Mouse (Mus musculus): ENCODE data around the gene Prrt2.
A peak's percentile ranks its signal among the peaks of the same experiment; 100 is the strongest.

The Prrt2 gene

DNA sequence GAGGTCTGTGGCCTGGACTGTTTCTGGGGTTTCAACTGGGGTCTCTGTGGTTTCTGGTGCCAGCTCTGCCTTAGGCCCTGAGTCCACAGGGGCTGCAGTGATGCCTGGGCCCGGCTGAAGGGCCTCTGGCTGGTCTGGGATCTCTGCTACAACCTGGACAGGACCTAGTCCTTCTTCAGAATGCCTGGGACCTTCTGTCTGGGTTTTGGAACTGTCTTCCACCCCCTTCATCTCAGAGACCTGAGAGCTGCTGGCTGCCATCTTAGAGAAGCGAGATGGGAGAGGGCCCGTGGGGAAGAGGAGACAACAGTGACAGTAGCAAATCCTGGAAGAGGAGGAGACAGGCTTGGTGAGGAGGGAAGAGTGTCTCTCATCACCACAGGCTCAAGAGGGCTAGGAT, 980 bp downstream of the Prrt2 start:
- DNase-seq (ENCODE audit: low read depth, low spot score) = no peak

DNA sequence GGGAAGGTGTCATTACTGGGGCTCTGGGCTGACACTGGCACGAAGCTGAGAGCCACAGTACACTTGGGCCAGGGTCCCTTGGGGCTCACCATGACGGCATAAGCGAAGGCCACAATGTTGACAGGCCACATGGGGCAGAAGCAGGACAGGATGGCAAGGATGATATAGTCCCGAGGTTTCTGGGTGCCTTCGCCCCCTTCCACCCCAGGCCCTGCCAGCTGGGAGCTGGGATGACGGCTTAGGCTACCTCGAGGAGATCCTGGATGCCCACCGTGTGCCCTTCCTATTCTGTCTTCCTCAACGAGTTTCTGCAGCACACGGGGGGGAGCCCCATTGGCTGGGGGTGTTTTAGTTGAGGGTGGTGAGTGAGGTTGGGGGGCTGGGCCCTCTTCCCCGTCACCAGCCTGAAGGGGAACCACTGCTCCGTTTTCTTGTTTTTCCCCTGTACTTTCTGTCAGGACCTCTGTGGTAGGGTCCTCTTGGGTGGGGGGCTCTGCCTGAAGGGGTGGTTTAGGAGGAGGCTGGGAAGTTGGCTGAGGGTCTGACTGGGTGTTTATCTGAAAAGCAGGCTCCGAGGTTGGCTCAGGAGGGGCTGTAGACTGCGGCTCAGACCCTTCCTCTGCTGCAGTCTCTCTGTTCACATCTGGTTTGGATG, 1.6 kb downstream of the Prrt2 start:
- no peak for DNase-seq (ENCODE audit: low read depth, low spot score)

GRCm38 (mm10) chr7:127018416-127019305, 2.4 kb downstream of the Prrt2 start:
- no peak for DNase-seq (ENCODE audit: low read depth, low spot score)

GRCm38 (mm10) chr7:127017950-127018345, 3.1 kb downstream of the Prrt2 start:
- no peak for DNase-seq (ENCODE audit: low read depth, low spot score)

- DNase-seq (ENCODE audit: low read depth, low spot score) = peak; percentile 100
These were observed 3.8 kb downstream of the Prrt2 start, which contains the start of gene Pagr1a for GRCm38 (mm10) chr7:127016971-127017949. TSS of gene Pagr1a (minus strand) at chr7:127017352.

DNA sequence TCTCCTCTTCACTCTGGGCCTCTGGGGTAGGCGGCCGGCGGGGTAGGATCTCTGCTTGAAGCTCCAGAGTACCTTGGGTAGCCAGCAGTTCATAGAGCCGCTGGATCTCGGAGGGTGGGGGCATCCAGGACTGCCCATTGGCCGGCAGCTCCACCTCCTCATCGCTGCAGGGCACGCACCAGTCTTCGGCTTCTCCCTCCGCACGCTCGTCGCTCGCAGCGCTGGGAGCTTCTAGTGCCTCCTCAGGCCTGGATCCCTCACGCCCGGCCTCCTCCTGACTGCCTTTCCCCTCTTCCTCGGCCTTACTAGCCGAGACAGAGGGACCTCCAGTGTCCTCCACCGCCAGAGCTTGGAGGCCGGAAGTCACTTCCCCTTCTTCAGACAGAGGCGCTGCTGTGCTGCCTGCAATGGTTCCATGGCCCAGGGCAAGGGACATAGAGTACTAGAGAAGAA, 4.5 kb downstream of the Prrt2 start:
- no peak for DNase-seq (ENCODE audit: low read depth, low spot score)

DNA sequence TGATC, 4.7 kb downstream of the Prrt2 start, which contains the start of gene Pagr1b:
TSS of gene Pagr1b (minus strand) at position 4 of the 5 bp plus-strand sequence.
- DNase-seq (ENCODE audit: low read depth, low spot score) = no peak

DNA sequence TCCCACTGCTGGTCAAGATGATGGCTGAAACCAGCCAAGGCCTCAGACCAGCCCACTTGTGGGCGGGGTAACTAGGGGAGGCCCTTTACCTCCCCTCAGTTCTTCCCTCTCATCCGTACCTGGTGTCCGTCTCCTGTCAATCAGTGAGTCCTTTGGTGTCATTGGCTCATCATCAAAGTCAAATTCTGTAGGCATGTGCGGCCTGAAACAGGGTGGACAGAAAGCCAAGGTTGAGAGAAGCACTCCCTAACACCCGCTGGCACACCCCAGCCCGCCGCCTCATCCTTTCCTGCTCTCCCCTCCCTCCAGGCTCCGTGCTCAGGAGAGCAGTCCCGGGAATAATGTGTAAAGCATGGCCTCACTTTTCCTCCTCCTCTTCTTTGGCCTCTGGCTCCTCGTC, 4.9 kb downstream of the Prrt2 start:
- DNase-seq (ENCODE audit: low read depth, low spot score) = no peak

GRCm38 (mm10) chr7:127014993-127015392, 6.0 kb downstream of the Prrt2 start:
- no peak for DNase-seq (ENCODE audit: low read depth, low spot score)

DNA sequence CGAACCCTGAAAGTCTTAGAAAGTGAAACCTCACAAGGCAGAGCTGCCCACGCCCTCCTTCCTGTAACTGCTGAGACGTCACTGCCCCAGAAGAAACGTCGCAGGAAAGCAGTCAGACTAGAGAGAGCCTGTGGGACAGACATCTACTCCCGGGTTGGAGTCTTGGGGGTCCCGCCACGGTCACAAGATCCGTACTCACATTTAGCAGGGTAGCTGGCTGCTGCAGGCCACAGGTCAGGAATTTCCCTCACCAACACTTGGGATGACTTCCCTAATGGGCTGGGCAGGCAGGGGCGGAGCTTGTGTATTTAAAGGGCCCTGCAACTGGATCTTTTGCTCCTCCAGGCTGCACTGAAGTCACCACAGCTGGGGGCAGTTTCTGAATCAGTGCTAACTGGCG, 6.7 kb downstream of the Prrt2 start, which contains the start of gene Mvp:
TSS of gene Mvp (minus strand) at position 302 of the 400 bp plus-strand sequence.
- DNase-seq (ENCODE audit: low read depth, low spot score) = no peak

DNA sequence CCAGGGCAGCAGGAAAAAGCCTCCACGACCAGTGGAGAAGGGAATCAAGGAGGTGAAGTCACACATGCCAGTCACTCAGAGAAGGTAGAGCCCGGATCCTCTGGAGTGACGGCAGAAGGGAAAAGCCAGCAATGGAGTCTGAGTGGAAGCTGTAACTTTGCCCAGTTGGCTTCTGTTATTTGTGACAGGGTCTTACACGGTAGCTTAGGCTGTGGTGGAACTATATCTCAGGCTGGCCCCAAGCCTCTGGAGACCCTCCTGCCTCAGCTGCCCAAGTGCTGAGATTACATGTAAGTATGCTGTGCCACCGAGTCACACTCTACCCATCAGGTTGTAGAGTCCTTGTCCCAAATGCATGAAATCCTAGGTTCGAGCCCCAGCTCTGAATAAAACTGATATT, 7.6 kb downstream of the Prrt2 start:
- DNase-seq (ENCODE audit: low read depth, low spot score) = no peak

DNA sequence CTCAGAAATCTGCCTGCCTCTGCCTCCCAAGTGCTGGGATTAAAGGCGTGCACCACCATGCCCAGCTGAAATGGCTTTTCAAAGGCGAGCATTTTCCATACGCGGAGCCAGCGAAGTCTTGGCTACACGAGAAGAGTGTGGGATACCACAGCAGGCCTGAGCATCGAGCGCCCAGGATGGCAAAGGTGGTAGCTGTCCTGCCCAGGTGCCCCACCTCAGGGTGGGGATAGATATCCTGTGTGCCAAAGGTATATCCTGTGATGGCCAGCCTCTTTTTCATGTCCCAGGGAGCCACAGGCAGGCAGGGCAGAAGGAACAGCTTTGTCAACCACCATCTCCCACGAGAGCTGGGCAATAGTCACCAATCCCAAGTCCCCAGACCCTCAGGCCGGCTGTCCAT, 8.2 kb downstream of the Prrt2 start:
- DNase-seq (ENCODE audit: low read depth, low spot score) = no peak

DNA sequence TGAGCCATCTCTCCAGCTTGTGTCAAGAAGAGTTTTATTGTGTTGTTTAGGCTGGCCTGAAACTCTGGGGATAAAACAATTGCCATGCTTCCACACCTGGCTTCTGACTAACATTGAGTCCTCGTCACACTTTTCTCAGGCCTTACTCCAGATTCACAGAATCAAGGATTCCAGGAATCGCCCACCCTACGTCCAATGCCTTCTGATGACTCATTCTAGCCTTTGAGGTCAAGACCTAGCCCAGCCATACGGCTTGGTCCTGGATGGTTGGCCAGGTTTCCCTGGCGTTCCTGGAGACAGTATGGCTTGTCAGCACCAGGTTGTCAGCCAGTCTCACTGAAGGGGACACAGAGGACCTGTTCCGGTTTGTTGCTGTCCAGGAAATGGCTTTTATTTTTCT, 8.6 kb downstream of the Prrt2 start:
- DNase-seq (ENCODE audit: low read depth, low spot score) = no peak

GRCm38 (mm10) chr7:127011717-127012116, 9.3 kb downstream of the Prrt2 start:
- no peak for DNase-seq (ENCODE audit: low read depth, low spot score)

- no peak for DNase-seq (ENCODE audit: low read depth, low spot score)
These were observed 10.0 kb downstream of the Prrt2 start for GRCm38 (mm10) chr7:127011051-127011450.

DNA sequence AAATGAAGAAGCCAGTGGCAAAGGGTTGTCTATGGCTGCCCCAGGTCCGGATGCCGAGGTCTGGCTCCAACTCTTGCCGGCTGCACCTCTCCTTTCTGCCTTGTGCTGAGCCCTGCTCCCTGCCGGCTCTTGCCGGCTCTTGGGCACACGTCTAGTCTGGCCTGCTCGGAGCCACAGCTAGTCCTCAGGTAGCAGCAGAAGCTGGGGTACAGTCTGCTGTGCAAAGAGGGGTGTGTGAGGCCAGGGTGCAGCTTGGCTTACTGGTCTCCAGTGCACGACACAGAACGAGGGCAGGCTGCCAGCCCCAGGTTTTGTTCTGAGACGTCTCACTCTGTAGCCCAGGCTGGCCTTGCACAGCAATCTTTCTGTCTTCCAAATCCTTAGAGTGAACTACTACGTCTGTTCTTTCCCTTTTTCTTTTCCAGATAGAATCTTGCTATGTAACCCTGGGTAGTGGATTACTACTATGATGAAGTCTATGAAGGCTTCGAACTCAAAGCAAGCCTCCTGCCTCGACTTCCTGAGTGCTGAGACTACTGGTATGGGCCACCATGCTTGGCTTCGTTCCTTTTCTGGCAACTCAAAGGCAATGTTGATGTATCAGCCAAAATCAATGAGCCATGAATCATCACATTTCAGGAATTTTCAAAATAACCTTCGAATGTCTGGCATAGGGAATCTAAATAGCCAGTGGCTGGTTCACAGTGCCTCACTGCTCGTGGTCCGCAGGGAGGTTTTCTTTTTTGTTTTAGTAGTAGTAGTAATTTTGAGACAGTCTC, 11.5 kb downstream of the Prrt2 start:
- DNase-seq (ENCODE audit: low read depth, low spot score) = no peak

DNA sequence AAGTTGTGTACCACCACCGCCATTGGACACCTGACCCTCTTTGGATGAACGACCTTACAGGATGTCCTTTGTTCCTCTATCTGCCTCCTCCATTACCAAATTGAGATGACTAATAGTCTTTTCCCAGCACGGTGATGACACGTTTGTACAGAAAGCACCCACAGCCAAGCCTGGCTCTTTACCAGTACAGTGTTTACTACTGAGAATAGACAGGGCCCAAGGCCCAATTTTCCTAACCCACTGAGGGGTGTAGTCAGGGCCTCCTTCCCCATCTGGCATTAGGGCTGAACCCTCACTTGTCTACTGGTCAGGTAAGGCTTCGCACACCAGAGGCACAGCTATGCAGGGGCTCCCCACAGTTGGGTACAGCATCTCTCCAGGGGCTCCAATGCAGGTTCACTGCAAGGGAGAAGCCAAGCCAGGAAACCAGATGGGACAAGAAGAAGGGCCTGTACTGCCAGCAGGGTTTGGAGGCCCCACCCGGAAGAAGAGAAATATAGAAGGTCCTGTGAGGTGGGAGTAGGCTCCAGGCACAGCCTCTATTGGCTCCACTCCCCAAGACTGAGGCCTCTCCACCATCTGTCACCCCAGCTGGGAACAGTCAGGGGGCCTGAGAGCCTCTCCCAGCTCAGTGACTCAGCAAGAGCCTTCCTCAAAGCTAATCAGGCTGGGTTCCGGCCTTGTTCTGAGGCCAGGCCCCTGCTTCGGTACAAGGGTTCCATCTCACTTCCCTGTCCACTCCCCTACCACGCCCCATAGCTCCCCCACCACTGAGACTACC, 12.6 kb downstream of the Prrt2 start:
- peak; percentile 66 for DNase-seq (ENCODE audit: low read depth, low spot score)

- DNase-seq (ENCODE audit: low read depth, low spot score) = no peak
These were observed 13.5 kb downstream of the Prrt2 start for GRCm38 (mm10) chr7:127007313-127008024.

GRCm38 (mm10) chr7:127004122-127004875, 16.7 kb downstream of the Prrt2 start:
- no peak for DNase-seq (ENCODE audit: low read depth, low spot score)

All from c-Kit-negative CD71-positive TER-119-positive erythroid progenitor cells, embryonic 14.5 days (primary cell).